Mouse (Mus musculus): ENCODE measurements around the gene Rhoc. TPM values are rescaled to one million over a fixed set of nuclear protein-coding genes. Genes with fewer than 3 reads are reported as not detected.

Rhoc gene
- total and polyA plus RNA-seq, 3 experiments: 1.2 to 8.3 (median 7.9) TPM

- H3K27me3 ChIP-seq (replicated peaks): no peaks in the 10 kb centered on the region
- H3K4me1 ChIP-seq (ENCODE audit: control insufficient read depth in 1 of 2, insufficient read depth in 2 of 2): peaks cover 14 to 59% of the 10 kb centered on the region in 2 experiments
- dilution Hi-C loops (cut with MboI; ENCODE audit: extremely low pct_ligation_motif_present, extremely low pct_unique_long_range_greater_than_20kb, low sequenced_read_pairs): no loop called here
- H3K4me2 ChIP-seq (ENCODE audit: insufficient read depth, low read depth, poor library complexity, severe bottlenecking): no peak overlapping the region
- H3K4me3 ChIP-seq (replicated peaks in 1 of 3; ENCODE audit: low read depth in 2 of 3, low read length in 2 of 3, poor library complexity in 1 of 3): no peak overlapping the region
- no peaks in the 10 kb centered on the region for H3K9me3 ChIP-seq (replicated peaks; ENCODE audit: low read length)
- no peaks in the 10 kb centered on the region for H3K79me2 ChIP-seq (replicated peaks; ENCODE audit: control insufficient read depth, extremely low read depth, insufficient read depth, poor library complexity, severe bottlenecking)
- H3K27ac ChIP-seq (ENCODE audit: insufficient read depth, low read depth): no peak overlapping the region
- DNase-seq (ENCODE audit: extremely low read depth): no peak
- peaks cover 38 to 74% of the 10 kb centered on the region in 2 experiments for H3K36me3 ChIP-seq (replicated peaks in 1 of 2; ENCODE audit: control insufficient read depth in 1 of 2, insufficient read depth in 1 of 2, low read length in 1 of 2)
- no peak overlapping the region for H3K9ac ChIP-seq (ENCODE audit: insufficient read depth, low read depth)
- in situ Hi-C loops (cut with MboI; ENCODE audit: low pct_ligation_motif_present, low pct_unique_long_range_greater_than_20kb, low sequenced_read_pairs): loop anchor here (5.0 kb wide), 1 partner anchor 67 kb away; the partner anchor contains the start of genes Capza1 and St7l
- TF ChIP-seq MAX (IDR thresholded peaks at IDR 0.05; ENCODE audit: low read length) (no peak), POLR2A (IDR thresholded peaks at IDR 0.05; ENCODE audit: low read depth, low read length) (no peak), NELFE (IDR thresholded peaks at IDR 0.05; ENCODE audit: low read depth, low read length) (no peak), MEF2A (IDR thresholded peaks at IDR 0.05; ENCODE audit: borderline replicate concordance, low read depth, low read length) (no peak), POLR2AphosphoS2 (IDR thresholded peaks at IDR 0.05; ENCODE audit: low read depth, low read length) (no peak), RCOR1 (conservative IDR thresholded peaks at IDR 0.05; ENCODE audit: low read depth, low read length) (no peak), KAT2A (IDR thresholded peaks at IDR 0.05; ENCODE audit: insufficient replicate concordance, low read length) (no peak), BHLHE40 (IDR thresholded peaks at IDR 0.05; ENCODE audit: low read depth, low read length) (no peak)
These were observed 6.8 kb downstream of the Rhoc start for GRCm38 (mm10) chr3:104794953-104795470.

DNA sequence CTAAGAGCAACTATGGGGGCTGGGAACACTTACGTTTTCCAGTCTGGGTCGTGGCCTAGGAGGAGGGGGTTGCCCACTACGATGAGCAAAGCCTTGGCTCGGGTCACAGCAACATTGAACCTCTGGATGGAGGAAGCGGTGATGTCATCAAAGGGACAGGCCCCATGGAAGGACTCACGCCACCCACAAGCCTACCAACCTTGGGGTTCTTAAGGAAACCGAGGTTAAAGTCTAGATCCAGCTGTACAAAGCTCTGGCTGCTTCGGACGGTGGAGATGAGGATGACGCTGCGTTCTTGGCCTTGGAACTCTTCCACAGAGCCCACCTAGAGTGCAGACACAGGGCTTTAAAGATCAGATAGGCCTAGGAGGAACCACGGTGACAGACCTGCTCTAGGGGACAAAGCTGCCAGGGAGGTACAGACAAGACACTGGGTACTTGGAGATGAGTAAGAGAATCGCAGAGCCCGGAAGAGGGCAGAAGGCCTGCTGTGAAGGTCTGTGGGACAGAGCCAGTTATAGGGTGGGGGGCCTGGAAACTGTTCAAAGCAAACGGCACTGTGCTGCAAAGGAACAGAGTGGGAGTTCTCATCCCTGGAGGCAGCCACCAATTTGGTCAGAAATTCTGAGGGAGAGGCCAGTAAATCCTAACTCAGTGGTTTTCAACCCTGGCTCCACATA, 7.6 kb downstream of the Rhoc start:
- Histone ChIP-seq H3K4me1 (ENCODE audit: control insufficient read depth in 1 of 2, insufficient read depth in 2 of 2) (peaks cover 14 to 51% of the 10 kb centered on the region in 2 experiments), H3K27ac (ENCODE audit: insufficient read depth, low read depth) (0 out of 2 replicates have a peak overlapping the region, but pooled peaks have one; percentile 1), H3K4me2 (ENCODE audit: insufficient read depth, low read depth, poor library complexity, severe bottlenecking) (no peak overlapping the region), H3K9ac (ENCODE audit: insufficient read depth, low read depth) (no peak overlapping the region), H3K36me3 (replicated peaks in 1 of 2; ENCODE audit: control insufficient read depth in 1 of 2, insufficient read depth in 1 of 2, low read length in 1 of 2) (peaks cover 46 to 78% of the 10 kb centered on the region in 2 experiments), H3K9me3 (replicated peaks; ENCODE audit: low read length) (no peaks in the 10 kb centered on the region), H3K27me3 (replicated peaks) (no peaks in the 10 kb centered on the region), H3K79me2 (replicated peaks; ENCODE audit: control insufficient read depth, extremely low read depth, insufficient read depth, poor library complexity, severe bottlenecking) (no peaks in the 10 kb centered on the region), H3K4me3 (replicated peaks in 1 of 3; ENCODE audit: low read depth in 2 of 3, low read length in 2 of 3, poor library complexity in 1 of 3) (no peak overlapping the region)
- TF ChIP-seq ZNF384 (IDR thresholded peaks at IDR 0.05; ENCODE audit: low read depth, low read length): no peak
- TF ChIP-seq MEF2A (IDR thresholded peaks at IDR 0.05; ENCODE audit: borderline replicate concordance, low read depth, low read length): no peak
- no peak for TF ChIP-seq PAX5 (IDR thresholded peaks at IDR 0.05; ENCODE audit: low read length)
- no peak for TF ChIP-seq MAFK (IDR thresholded peaks at IDR 0.05; ENCODE audit: insufficient replicate concordance, low read length)
- no peak for TF ChIP-seq POLR2AphosphoS2 (IDR thresholded peaks at IDR 0.05; ENCODE audit: low read depth, low read length)
- TF ChIP-seq SMC3 (IDR thresholded peaks at IDR 0.05; ENCODE audit: low read depth, low read length): no peak
- no peak for TF ChIP-seq ELF1 (IDR thresholded peaks at IDR 0.05; ENCODE audit: low read depth, low read length)
- TF ChIP-seq MAZ (IDR thresholded peaks at IDR 0.05; ENCODE audit: low read depth, low read length): no peak
- TF ChIP-seq RAD21 (IDR thresholded peaks at IDR 0.05; ENCODE audit: low read depth, low read length): no peak
- TF ChIP-seq ETS1 (conservative IDR thresholded peaks at IDR 0.05; ENCODE audit: low read depth, low read length): no peak
- TF ChIP-seq IRF4 (IDR thresholded peaks at IDR 0.05; ENCODE audit: low read depth, low read length): no peak
- TF ChIP-seq UBTF (IDR thresholded peaks at IDR 0.05; ENCODE audit: low read depth, low read length): no peak
- TF ChIP-seq ZKSCAN1 (IDR thresholded peaks at IDR 0.05; ENCODE audit: borderline replicate concordance, low read depth, low read length): no peak
- TF ChIP-seq GABPA (IDR thresholded peaks at IDR 0.05; ENCODE audit: insufficient replicate concordance, low read depth, low read length): no peak
- no peak for TF ChIP-seq CHD2 (IDR thresholded peaks at IDR 0.05; ENCODE audit: low read length)
- no peak for TF ChIP-seq SIN3A (IDR thresholded peaks at IDR 0.05; ENCODE audit: low read length)
- TF ChIP-seq CHD1 (IDR thresholded peaks at IDR 0.05; ENCODE audit: low read depth, low read length): no peak
- no peak for TF ChIP-seq ZMIZ1 (IDR thresholded peaks at IDR 0.05; ENCODE audit: low read depth, low read length)
- no peak for DNase-seq (ENCODE audit: extremely low read depth)
- in situ Hi-C loops (cut with MboI; ENCODE audit: low pct_ligation_motif_present, low pct_unique_long_range_greater_than_20kb, low sequenced_read_pairs) (no loop called here), dilution Hi-C loops (cut with MboI; ENCODE audit: extremely low pct_ligation_motif_present, extremely low pct_unique_long_range_greater_than_20kb, low sequenced_read_pairs) (no loop called here)

Measured in CH12.LX (cell line).